Mouse (Mus musculus) natural killer cell, adult 2 months (primary cell): ENCODE results near the gene Scamp1.

Experiments
- DNase-seq, 2 experiments: peaks; one replicate each; pipeline ENCODE4 v3.0.0; 2022; ENCODE audit warnings: low spot score in 2 of 2

Scamp1 gene

DNA sequence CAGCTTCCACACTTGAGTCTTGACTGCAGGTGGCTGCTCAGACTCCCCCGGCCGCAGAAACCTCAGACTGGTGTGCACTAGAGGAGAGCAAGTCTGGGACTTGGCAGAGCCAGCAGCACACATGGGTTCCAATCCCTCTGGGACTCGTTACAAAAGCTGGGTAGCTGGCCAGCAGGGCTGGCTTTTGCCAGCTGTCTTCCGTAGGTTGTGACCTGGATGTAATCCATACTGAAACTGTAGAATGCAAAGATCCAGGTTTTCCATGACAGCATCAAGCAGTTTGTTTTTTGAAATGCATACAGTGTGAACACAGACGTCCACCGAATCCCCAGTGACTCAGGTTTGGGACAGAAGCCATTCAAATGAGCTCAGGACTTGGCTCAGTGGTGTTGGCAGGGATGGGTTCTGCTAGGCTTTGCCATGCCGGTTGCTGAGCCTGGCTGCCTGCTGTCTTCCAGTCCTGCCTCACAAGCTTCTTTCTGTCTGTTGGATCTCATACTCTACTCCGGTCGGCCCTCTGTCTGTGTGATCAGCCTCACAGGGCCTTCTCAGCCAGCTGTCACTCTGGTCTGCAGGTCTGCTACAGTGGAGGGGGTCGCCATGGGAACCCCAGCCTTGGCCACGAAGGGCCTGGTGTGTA lies 107.1 kb downstream of the Scamp1 start:
- no peak for DNase-seq

DNA sequence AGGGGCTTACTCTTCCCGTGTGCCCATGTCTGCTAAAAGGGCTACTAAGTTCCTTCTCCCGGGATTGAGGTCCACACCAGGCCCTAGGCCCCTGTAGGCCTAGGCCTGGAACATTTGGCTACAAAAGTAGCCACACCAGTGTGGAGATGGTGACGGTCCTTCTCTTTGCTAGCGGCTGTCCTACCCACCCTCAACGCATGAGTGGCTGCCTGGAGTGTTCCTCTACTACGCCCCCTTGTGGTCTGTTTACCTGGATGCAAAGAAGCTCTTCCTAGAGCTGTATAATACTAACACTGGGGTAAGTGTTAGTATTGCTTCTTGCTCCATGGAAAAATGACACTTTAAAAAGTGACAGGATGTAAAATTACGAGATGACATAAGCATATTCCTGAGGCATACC lies 108.5 kb downstream of the Scamp1 start:
- DNase-seq = no peak

DNA sequence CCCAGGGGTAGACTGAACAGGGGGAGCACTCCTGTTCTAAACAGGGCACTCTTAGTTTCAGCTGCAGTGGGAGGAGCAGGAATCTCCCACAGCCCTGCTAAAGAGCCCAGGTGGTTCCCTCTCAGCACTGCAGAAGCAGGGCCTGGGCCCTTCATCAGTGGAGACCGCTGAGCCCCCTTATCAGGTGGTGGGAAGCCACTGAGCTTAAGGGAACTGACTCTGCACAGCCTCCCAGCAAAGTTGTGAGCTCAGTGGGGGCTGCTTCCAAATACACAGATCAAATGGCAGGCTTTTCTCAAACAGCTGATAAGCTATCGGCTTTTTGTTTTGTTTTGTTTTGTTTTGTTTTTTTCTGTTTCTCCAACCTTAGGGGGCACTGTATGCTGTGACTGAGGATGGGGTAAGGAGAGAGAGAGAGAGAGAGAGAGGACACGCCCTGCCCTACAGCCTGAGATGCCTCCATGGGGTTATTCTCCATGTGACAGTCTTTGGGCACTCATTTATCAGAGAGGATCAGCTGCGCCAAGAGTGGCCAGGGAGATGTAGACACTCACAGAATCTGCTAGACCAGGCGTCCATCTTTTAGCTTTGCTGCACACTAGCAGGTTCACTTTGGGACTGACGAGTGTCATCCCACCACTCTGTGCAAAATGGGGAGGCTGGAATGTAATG lies 110.1 kb downstream of the Scamp1 start:
- no peak for DNase-seq

DNA sequence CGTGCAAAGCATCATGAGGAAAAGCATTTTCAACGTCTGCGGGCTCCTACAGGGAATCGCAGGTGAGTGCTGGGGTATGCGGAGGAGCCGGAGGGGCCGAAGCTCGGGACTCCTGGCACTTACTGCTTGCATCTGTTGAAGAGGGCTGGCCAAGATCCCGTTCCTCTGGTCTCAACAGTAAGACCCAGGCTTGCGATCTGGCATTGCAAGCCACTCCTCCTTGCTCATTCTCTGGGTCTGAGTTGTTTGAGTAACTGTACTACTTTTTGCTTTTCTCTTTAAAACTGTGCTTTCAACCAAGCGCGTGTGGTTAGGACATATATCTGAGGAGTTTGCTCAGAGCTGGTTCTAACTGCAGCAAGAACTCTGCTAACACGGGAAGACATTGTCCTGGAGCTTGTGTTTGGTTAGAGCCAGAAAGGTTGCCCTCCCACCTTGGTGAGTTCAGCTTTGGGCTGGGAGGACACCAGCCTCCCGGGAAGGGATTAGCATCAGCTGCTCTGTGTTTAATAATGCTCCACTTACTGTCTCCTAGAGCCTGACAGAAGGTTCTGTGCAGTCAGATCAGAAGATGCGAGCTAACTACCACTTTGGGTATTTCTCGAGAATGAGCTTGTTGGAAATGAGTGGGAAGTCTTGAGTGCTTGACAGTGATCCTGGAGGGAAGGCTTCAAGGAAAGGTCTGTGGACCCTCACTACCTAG lies 110.9 kb downstream of the Scamp1 start:
- DNase-seq = no peak

DNA sequence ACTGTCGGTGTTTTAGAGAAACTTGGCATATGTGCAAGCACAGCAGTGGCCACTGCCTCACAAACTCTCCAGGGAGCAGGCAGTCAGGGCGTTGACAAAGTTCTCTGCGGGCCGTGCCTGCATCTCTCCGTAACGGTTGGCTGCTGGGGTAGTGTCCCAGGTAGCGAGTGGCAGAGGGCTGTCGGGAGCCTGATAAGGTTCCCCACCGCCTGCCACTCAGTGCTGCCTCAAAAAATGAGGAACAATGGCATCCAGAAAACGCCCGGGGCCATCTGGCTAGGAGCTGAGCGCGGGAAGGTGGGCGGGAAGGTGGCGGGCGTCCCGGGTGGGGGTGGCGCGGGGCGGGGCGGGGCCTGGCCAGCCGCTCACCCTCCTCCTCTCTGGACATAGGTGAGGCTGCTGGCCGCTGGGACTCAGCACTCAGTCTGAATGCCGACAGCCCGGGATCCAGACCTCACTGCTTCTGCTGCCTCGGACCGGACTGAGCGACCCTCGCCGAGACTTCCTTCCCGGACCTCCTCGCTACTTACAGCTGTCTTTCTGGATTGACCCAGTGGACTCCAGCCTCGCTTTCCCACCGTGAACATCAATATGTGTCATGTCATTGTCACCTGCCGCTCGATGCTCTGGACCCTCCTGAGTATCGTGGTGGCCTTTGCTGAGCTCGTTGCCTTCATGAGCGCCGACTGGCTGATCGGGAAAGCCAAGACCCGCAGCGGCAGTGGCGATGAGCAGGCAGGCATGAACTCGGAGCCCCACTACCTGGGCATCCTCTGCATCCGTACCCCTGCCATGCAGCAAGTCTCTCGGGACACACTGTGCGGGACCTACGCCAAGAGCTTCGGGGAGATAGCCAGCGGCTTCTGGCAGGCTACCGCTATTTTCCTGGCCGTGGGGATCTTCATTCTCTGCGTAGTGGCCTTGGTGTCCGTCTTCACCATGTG lies 111.8 kb downstream of the Scamp1 start:
- no peak for DNase-seq

DNA sequence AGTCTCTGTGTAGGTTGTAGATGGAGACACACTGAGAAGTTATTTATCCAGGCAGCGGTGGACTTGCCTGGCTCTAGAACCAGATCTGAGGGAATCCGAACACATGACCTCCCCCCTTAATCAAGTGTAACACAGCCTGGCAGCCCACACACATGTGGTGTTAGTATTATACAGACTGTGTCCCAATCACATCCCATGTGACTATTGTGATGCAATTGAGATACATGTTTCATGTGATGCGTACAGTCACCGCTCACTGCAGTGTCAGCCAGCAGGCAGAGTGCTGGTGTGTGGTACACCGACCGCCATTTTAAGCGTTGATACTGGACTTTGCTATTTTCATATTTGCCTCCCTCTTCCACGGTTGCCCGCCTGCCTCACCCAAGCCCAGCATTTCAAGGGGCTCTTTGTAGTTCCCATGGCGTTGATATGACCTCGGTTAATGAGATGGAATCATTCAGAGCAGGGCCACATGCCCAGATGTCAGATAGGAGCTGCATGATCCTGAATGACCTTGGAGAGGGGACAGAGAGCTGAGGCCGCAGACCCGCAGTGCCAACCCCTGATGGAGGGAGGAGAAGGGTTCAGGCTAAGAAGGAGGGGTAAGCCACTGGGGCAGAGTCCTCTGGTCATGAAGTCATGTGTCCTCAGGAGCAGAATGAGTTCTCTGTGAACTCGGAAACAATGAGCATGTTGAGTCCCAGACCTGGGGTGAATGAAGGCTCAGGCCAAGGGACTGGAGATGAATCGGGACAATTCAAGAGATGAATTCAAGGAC lies 112.9 kb downstream of the Scamp1 start:
- no peak for DNase-seq

DNA sequence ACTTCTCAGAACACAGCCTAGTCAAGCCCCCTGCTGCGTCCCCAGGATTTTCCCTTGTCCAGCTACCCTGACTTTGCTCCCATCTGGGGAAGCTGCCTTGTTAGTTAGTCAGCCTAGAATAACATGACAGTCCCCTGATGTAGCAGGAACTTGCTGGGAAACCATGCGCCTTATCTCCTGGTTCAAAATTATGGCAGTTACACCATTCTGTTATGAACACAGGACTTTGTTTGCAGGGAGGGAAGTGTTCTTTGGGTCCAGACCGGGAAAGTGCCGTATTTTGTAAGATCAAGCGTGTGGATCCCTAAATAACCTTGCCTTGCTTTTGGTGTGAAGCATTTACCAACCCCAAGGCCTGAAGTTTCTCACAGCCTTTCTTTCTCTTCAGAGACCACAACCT lies 114.0 kb downstream of the Scamp1 start:
- DNase-seq = no peak

DNA sequence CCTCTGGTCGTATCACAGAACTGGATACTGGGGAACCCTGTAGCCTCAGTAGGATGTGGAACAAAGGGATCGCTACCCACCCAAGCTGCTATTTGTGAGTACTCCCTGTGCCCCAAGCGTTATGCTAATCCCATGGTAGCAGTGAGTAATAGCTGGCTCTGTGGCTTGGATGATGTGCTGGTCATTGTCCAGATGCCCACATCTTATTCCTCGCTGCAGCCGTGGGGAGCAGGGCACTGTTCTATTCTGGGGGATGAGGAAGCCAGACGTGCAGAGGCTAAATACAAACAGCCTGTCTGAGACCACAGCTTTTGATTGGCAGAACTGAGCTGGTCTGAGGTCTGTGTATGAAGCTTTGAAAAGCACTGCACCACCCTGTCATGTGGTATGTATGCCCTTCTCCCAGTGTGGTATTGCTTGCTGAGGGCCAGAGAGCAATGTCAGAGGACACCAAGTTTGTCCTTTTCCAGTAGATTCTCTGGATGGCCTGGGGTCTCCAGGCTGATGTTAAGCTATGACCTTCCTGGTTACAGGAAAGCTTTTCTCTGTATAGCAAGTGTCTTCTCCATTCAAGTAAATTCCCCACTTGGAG lies 116.2 kb downstream of the Scamp1 start:
- no peak for DNase-seq

DNA sequence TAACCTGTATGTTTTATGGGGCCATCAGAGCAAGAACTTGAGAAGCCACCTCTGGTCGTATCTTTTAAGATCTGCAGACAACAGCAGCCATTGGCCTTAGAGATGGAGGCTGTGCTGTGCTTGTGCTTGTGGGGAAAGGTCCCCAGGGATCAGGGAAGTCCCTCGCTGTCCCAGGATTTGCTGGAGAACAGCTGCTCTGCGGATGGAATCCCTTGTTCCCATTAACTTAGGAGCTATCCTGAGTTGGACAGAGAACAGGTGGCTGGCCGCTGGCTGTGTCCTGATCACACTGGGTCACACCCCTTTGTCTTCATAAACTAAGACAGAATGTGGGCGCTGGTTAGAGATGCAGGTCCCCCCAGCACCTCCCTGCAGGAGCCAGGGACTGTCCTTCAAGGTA lies 117.3 kb downstream of the Scamp1 start:
- no peak for DNase-seq

DNA sequence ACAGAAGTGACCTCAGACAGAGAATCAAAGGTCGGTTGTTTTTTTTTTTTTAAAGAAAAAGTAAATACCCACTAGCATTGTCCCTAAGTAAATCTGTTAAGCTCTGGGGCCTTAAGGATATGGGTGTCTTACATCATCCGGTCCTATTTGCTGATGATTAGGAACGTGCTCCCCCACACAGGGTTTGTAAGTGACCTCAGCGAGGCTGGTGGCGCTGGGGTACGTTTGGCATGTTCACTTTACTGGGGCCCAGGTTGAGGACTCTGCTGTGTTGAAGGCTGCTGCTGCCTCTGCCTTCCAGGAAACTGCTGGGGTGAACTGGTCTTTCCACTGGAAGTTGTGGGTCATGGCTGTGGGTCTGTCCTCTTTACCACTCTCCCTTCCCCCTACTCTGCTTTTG lies 121.2 kb downstream of the Scamp1 start:
- DNase-seq = no peak

DNA sequence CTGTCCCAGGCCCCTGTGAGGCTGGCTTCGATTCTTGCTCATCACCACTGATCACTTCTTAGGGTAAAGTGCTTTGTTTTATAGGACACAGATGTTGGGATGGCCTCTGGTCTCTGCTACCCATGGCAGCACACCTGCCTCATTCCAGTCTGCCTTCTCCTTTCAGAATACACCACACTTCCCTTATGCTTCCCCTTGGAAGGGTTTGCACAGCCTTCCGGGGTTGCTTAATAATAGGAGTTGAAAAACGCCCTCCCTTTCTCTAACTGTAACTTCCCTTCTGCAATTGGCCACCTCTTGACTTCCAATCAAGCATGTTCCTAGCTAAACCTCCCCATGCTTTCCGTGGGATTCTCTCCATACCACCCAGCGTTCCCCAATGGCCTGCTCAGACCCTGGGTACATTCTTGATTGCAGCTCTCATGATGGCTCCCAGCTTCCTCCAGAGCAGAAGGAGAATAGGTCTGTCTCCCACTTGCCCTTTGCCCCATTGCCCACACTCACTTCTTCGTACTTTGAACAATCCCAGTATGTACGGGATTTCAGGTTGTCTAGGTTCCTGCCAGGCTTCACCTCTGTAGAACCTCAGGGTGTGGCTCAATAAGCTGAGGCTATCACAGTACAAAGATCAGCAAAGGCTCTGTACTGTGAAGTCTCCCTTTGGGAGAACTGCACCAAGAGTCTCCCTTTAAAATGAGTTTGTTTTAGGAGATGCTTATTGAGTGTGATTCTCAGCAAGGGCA lies 126.0 kb downstream of the Scamp1 start:
- DNase-seq = no peak

DNA sequence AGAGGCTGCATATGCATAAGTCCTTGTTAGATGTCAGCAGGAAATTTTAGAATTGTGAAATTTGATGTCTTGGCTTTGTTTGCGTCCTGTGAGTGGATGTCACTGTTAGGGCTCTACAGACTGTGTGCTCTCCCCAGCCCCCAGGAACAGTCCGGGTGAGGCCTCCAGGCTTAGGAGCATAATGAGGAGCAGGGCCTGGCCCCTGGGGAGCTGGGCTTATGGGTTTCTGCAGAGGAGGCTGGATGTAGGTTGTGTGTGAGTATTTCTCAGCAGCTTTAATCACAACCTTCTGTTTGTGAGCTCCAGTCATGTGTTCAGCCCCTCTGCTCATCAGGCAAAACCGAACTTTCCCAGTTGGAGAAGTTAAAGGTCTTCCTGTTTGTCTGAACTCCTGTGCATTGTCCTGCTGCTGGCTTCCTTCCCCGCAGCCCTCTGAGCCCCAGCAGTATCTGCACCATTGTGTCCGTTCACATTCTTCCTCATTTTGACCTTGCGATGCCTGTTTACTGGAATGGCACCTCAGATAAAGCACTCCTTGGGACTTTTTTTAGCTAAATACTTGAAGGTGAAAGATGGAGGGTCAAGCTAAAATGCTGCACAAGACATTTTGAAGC lies 126.7 kb downstream of the Scamp1 start:
- no peak for DNase-seq

DNA sequence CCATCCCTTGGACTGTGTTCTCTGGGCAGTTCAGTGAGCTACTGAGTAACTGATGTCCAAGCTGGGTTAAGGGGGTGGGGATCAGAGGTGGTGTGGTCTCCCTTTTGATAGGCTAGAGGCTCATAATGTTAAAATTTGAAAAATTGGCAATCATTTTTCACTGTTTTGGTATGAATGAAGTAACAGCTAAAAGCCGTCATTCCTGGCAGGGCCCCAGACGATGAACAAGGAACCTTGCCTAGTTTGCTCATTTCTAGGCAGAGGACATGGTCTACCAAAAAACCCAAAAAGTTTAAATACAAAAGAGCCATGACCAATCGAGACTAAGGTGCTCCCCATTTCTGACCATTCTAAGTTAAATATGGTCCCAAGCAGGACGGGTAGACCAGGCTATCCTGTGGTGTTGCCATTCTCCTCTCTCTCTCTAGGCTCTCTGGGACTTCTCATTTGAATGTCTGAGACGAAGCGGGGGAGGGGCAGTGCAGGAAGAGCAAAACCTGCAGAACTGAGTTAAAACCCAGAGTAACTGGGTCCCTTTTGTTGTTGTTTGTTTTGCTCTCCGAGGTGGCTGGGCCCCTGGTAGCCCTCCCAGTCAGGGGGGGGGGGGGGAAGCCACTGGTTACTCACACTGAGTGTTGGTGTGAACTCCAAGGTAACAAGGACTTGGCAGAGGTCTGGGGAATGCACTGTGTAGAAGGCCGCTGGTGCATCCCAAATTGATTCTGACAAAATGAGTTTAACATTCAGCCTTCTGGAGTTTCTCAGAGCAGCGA lies 129.8 kb downstream of the Scamp1 start:
- no peak for DNase-seq

DNA sequence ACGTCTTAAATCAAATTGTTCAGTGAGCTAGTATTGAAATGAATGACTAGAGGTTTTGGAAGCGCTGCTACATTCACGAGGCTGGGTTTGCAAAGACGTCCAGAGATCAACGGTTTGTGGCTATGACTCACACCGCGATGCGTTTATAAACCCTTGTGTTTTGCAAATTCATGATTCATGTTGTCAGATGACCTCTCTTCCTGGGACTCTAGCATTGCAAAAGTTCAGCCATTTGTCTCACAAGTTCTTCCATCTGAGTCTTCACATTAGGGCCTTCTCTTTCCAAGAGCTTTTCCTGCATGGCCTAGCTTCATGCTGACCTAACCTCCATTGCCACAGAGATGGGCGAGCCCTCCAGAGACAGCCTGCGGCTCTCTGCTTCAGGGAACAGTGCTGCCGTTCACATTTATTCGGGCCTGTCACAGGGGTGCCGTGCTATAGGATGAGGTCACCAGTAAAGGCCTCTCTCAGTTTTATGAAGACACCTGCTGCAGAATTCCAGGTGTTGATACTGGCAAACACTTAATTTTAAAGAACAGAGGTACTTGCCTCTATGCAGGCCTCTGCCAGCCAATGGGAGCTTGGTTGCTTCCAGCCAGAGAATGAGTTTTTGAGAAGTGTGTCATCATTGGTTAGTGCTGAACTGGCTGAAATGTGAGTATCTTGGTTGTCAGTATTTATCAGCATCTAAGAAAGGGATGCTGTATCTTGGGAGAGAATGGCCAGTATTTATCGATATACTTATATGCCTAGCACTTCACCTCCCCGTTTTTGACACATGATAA lies 131.0 kb downstream of the Scamp1 start:
- DNase-seq = no peak

DNA sequence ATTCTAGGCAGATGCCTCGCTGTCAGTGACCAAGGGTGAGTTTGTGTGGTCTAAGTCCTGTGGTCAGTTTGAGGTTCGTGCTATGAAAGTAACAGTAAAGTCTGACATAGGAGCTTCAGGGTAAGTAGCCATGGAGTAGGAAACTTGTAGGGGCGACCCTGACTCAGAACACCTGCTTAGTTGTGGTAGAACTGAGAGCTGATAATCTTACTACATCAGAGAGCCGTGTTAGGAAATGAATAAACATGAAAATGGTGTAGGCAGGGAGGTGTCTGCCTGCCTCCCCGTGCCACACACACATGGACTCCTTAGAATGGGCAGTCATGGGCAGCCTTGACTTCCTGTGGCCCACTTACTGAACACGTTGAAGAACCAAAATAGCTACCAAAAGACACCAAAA lies 132.0 kb downstream of the Scamp1 start:
- DNase-seq = no peak

DNA sequence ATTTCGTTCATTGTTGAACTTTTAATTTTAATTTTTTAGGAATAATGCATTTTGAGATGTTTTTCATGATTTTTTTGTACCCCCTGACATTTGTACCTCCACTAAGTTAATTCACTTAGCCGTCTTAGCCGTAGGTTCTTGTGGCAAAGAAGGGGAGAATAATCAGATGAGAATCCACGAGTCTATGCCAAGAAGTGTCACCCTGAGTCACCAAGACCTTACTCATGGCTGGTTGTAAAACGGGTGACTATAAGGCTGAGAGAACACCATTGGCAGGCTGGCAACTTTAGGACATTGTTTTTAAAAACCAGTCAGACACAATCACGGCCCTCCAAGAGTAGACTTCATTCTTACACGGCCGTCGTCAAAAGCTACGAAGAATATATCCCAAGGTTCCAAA lies 132.8 kb downstream of the Scamp1 start:
- DNase-seq = no peak
